Mouse (Mus musculus) liver, embryonic 14.5 days (tissue): Measurements from ENCODE around the gene Stard3. TPM values are rescaled to one million over a fixed set of nuclear protein-coding genes. Genes with fewer than 3 reads are reported as not detected.

Experiments
- ATAC-seq: fragments of 200-750 bp; cut with Nextera tagmentation; 2 replicates; pipeline ENCODE4 v1.8.0; 2017; ENCODE audit warnings: moderate number of reproducible peaks, mild to moderate bottlenecking, moderate library complexity; ENCODE audit not compliant: insufficient read depth
- DNase-seq, 3 experiments: peaks; one replicate each; pipeline ENCODE4 v3.0.0-alpha.2; 2012 to 2013; ENCODE audit warnings: low read depth in 3 of 3, low spot score in 3 of 3
- H3K27ac ChIP-seq: fragments of 300-500 bp; sonication (generic); 2 replicates; pipeline ENCODE4 v1.5.1; 2014; ENCODE audit warnings: moderate library complexity, mild to moderate bottlenecking, control low read depth, inconsistent platforms
- H3K27me3 ChIP-seq: fragments of 300-500 bp; sonication (generic); 2 replicates; pipeline ENCODE4 v1.6.1; 2014; ENCODE audit warnings: mild to moderate bottlenecking, low read length, moderate library complexity; ENCODE audit not compliant: control insufficient read depth, insufficient read depth
- H3K36me3 ChIP-seq: fragments of 300-500 bp; sonication (generic); replicated peaks from 2 replicates; pipeline ENCODE4 v1.6.1; 2014; ENCODE audit warnings: low read depth; ENCODE audit not compliant: control insufficient read depth, insufficient read depth
- H3K4me1 ChIP-seq, 2 experiments: fragments of 200-500 bp in 1 of 2; fragments of 300-500 bp in 1 of 2; sonication (generic) in 1 of 2; replicated peaks; 2 replicates each; pipeline ENCODE4 v1.6.1; 2012 to 2014; ENCODE audit warnings: antibody characterized with exemption in 1 of 2, inconsistent platforms in 1 of 2, low read length in 1 of 2; ENCODE audit not compliant: control insufficient read depth in 2 of 2, insufficient read depth in 2 of 2
- H3K4me2 ChIP-seq: fragments of 300-500 bp; sonication (generic); 2 replicates; pipeline ENCODE4 v1.6.1; 2014; ENCODE audit warnings: low read depth, mild to moderate bottlenecking, control low read depth, moderate library complexity
- H3K4me3 ChIP-seq, 2 experiments: fragments of 200-500 bp in 1 of 2; fragments of 300-500 bp in 1 of 2; sonication (generic) in 1 of 2; 2 replicates each; pipeline ENCODE4 v1.5.1; 2012 to 2014; ENCODE audit warnings: low read depth in 2 of 2, low read length in 2 of 2, mild to moderate bottlenecking in 2 of 2, control low read depth in 1 of 2, inconsistent platforms in 1 of 2, moderate library complexity in 1 of 2; ENCODE audit not compliant: insufficient read depth in 1 of 2
- H3K9ac ChIP-seq: fragments of 300-500 bp; sonication (generic); replicated peaks from 2 replicates; pipeline ENCODE4 v1.6.1; 2014; ENCODE audit warnings: mild to moderate bottlenecking, control low read depth, moderate library complexity
- H3K9me3 ChIP-seq: fragments of 300-500 bp; sonication (generic); 2 replicates; pipeline ENCODE4 v1.6.1; 2016; ENCODE audit warnings: low read length, mixed read lengths; ENCODE audit not compliant: control insufficient read depth
- CTCF ChIP-seq: IDR thresholded peaks from 2 replicates; pipeline ENCODE4 v1.5.1; 2016; ENCODE audit warnings: antibody characterized with exemption, low read depth, control low read depth
- EP300 ChIP-seq: IDR thresholded peaks from 2 replicates; pipeline ENCODE4 v1.6.1; 2016; ENCODE audit warnings: antibody characterized with exemption, low read depth
- WGBS: fragments of 180-500 bp; shearing (Covaris S2); extraction: QIAGEN DNeasy Blood & Tissue Kit; methylation state at CpG from one replicate; pipeline ENCODE4 v1.1.7; 2014; ENCODE audit not compliant: insufficient replicate concordance; 5-methylcytosine and 5-hydroxymethylcytosine counted together
- polyA plus RNA-seq, 2 experiments: library from polyadenylated mRNA; depleted of rRNA in 1 of 2; stranded (reverse) in 1 of 2; unstranded in 1 of 2; fragments of >200 nt; fragmentation: Nextera tagmentation in 1 of 2; extraction: Ambion mirVana in 1 of 2; gene quantifications; 2 replicates each; pipeline versions ENCODE4 v1.2.1 to v1.2.3; 2012 to 2014

The Stard3 gene
- polyA plus RNA-seq, 2 experiments: 11.6 to 16.8 TPM

DNA sequence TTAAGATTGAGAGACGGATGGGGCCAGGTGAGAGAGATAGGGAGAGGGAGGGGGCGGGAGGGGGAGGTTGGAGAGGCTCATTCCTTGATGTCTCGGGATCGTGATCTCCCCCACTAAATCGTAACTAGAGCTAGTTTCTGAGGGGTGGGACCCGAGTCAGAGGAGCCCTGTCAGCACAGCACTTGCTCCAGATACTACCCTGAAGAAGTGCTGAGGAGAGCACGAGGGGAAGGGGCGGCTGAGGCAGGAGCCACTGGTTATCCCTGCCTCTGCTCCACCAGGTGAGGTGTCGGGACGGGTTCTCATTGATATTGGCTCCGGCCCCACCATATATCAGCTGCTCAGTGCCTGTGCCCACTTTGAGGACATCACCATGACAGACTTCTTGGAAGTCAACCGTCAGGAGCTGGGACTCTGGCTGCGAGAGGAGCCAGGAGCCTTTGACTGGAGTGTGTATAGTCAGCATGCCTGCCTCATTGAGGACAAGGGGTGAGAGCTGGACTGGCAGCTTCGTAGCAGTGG lies 28.9 kb downstream of the Stard3 start:
- no peak overlapping the region for H3K9ac ChIP-seq
- no peak overlapping the region for H3K27ac ChIP-seq
- H3K27me3 ChIP-seq: peaks cover 19% of the 10 kb centered on the region
- no peak overlapping the region for H3K4me3 ChIP-seq
- no peak overlapping the region for H3K4me2 ChIP-seq
- H3K4me1 ChIP-seq: peaks cover 0 to 3% of the 10 kb centered on the region in 2 experiments; a peak in 1 of 4 replicates
- ATAC-seq (no peak), DNase-seq (no peak)
- TF ChIP-seq EP300: no peak
- TF ChIP-seq CTCF: no peak
- H3K9me3 ChIP-seq: no peaks in the 10 kb centered on the region
- WGBS: 47% methylated on average over 14 of the region's 14 CpGs
- H3K36me3 ChIP-seq: no peaks in the 10 kb centered on the region

DNA sequence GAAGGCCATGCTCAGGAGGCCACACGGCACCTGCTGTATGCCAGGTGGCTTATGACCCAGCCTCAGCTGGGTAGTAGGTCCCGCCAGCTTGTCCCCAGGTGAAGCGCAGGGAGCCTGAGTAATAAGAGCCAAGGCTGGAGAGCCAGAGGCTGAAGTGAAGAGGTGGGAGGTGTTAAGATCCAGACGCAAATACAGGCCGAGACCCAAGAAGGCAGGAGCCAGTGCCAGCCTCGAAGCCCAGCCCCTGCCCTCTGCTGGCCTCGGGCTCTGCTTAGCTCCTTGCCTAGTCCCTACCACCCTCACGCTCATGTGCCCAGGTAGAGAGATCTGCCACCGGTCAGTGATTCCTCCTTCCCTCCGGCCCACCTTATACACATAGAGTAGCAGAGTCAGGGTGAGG lies 30.1 kb downstream of the Stard3 start:
- Histone ChIP-seq H3K4me3 (no peak overlapping the region), H3K27ac (no peak overlapping the region), H3K27me3 (peaks cover 19% of the 10 kb centered on the region), H3K9me3 (no peaks in the 10 kb centered on the region), H3K4me1 (peaks cover 10 to 14% of the 10 kb centered on the region in 2 experiments), H3K4me2 (no peak overlapping the region), H3K9ac (no peak overlapping the region), H3K36me3 (no peaks in the 10 kb centered on the region)
- TF ChIP-seq CTCF: no peak
- TF ChIP-seq EP300: no peak
- ATAC-seq (no peak), DNase-seq (no peak)
- 75% methylated on average over 10 of the region's 10 CpGs for WGBS

DNA sequence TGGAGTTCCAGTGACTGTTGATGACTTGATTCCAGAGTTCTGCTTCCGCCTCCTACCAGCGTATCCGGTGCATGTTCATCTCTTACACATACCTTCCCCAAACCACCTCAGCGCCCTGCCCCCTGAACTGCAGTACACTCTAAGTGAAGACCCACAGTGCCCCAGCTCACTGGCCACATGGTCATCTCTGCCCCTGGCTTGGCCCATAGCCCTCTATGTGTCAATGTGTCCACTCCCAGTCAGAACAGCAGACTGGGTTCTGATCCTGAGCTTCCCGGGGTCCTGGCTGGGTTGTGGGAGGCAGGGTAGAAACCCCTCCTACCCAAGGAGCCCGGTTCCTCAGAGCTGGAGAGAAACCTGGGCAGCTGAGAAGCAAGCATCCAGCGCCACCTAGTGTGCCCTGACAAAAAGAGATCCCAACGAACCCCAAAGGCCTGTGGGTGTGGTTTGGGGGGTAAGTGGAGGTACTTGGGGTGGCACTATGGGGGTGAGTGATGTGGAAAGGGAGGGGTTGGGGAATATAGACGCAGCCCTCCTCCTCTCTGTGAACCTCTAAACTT lies 31.1 kb downstream of the Stard3 start:
- TF ChIP-seq EP300: no peak
- peak; percentile 69 for TF ChIP-seq CTCF
- H3K4me3 ChIP-seq: no peak overlapping the region
- WGBS: 12% methylated on average over 9 of the region's 9 CpGs

DNA sequence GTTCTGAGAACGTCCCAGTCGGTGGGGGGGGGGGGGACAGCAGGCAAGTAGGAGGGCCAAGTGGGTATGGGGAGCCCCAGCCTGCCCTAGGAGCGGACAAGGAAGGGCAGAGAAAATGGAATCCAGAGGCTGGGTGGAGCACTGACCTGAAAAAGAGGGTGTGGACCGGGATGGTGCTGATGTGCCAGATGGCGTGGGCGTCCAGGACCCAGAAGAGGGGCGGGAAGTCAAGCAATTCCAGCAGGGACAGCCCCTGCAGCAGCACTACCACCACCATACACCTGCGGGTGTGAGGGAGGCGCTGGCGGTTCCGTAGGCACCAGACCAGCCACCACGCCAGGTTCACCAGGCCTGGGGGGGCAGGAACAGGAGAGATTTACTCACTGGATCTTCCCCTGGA lies 32.0 kb downstream of the Stard3 start:
- Histone ChIP-seq H3K9me3 (no peaks in the 10 kb centered on the region), H3K4me3 (no peak overlapping the region), H3K36me3 (no peaks in the 10 kb centered on the region), H3K9ac (no peak overlapping the region), H3K27me3 (peaks cover 19% of the 10 kb centered on the region), H3K27ac (no peak overlapping the region), H3K4me1 (peaks cover 27 to 33% of the 10 kb centered on the region in 2 experiments), H3K4me2 (no peak overlapping the region)
- DNase-seq (no peak), ATAC-seq (no peak)
- WGBS: 65% methylated on average over 12 of the region's 12 CpGs
- no peak for TF ChIP-seq EP300
- TF ChIP-seq CTCF: no peak

More for the DNA sequence above, 31.1 kb downstream of the Stard3 start:
- DNase-seq (peak in 1 of 3 experiments; percentile 20), ATAC-seq (no peak)
- Histone ChIP-seq H3K27ac (no peak overlapping the region), H3K9ac (no peak overlapping the region), H3K9me3 (no peaks in the 10 kb centered on the region), H3K27me3 (peaks cover 19% of the 10 kb centered on the region), H3K4me1 (peaks cover 19 to 25% of the 10 kb centered on the region in 2 experiments), H3K4me2 (no peak overlapping the region), H3K36me3 (no peaks in the 10 kb centered on the region)

- no peak overlapping the region for H3K4me2 ChIP-seq
- H3K27ac ChIP-seq: no peak overlapping the region
- no peak overlapping the region for H3K4me3 ChIP-seq
- peaks cover 4% of the 10 kb centered on the region for H3K27me3 ChIP-seq
- 42% methylated on average over 5 of the region's 8 CpGs for WGBS
- TF ChIP-seq EP300: no peak
- no peak for TF ChIP-seq CTCF
- H3K4me1 ChIP-seq: peaks cover 31 to 35% of the 10 kb centered on the region in 2 experiments
- H3K9ac ChIP-seq: no peak overlapping the region
- ATAC-seq: no peak
- no peak for DNase-seq
- no peaks in the 10 kb centered on the region for H3K36me3 ChIP-seq
- H3K9me3 ChIP-seq: no peaks in the 10 kb centered on the region
Observed at GRCm38 (mm10) chr11:98392034-98392433, 33.9 kb downstream of the Stard3 start.
